Mouse (Mus musculus): ENCODE data around the gene Tbc1d17. TPM values are rescaled to one million over a fixed set of nuclear protein-coding genes. Genes with fewer than 3 reads are reported as not detected.

Gene Tbc1d17
- polyA plus RNA-seq, 1 experiment from 2014 or later = 84.7 TPM

- Histone ChIP-seq H3K9ac (replicated peaks) (no peak overlapping the region), H3K27me3 (no peaks in the 10 kb centered on the region), H3K9me3 (no peaks in the 10 kb centered on the region), H3K36me3 (peaks cover 59% of the 10 kb centered on the region), H3K4me3 (replicated peaks) (no peak overlapping the region), H3K4me2 (no peak overlapping the region), H3K27ac (peak overlapping the region; percentile 64), H3K4me1 (replicated peaks) (peaks cover 33% of the 10 kb centered on the region)
- 63% methylated on average over 22 of the region's 22 CpGs for WGBS
- no peak for ATAC-seq (ENCODE audit: insufficient number of reproducible peaks, insufficient read depth, low FRiP score, low TSS enrichment, low read depth)
These were observed 11.9 kb upstream of the Tbc1d17 start for GRCm38 (mm10) chr7:44860576-44861428.

- H3K9ac ChIP-seq (replicated peaks) = no peak overlapping the region
- no peak overlapping the region for H3K27ac ChIP-seq
- peaks cover 30% of the 10 kb centered on the region for H3K4me1 ChIP-seq (replicated peaks)
- H3K9me3 ChIP-seq = no peaks in the 10 kb centered on the region
- no peak for ATAC-seq (ENCODE audit: insufficient number of reproducible peaks, insufficient read depth, low FRiP score, low TSS enrichment, low read depth)
- peaks cover 50% of the 10 kb centered on the region for H3K36me3 ChIP-seq
- 92% methylated on average over 11 of the region's 11 CpGs for WGBS
- H3K4me3 ChIP-seq (replicated peaks) = no peak overlapping the region
- H3K4me2 ChIP-seq = no peak overlapping the region
- no peaks in the 10 kb centered on the region for H3K27me3 ChIP-seq
These were observed 11.0 kb upstream of the Tbc1d17 start for GRCm38 (mm10) chr7:44859896-44860295.

GRCm38 (mm10) chr7:44857905-44858304 is 9.0 kb upstream of the Tbc1d17 start:
- peak overlapping the region; percentile 88 for H3K4me2 ChIP-seq
- H3K4me3 ChIP-seq (replicated peaks) = peak overlapping the region; percentile 67
- H3K27ac ChIP-seq = peak overlapping the region; percentile 50; the same call in 1 of the 2 replicates
- no peaks in the 10 kb centered on the region for H3K9me3 ChIP-seq
- peaks cover 45% of the 10 kb centered on the region for H3K4me1 ChIP-seq (replicated peaks)
- peak overlapping the region; percentile 73; the same call in 1 of the 2 replicates for H3K9ac ChIP-seq (replicated peaks)
- H3K36me3 ChIP-seq = peaks cover 33% of the 10 kb centered on the region
- ATAC-seq (ENCODE audit: insufficient number of reproducible peaks, insufficient read depth, low FRiP score, low TSS enrichment, low read depth) = no peak
- H3K27me3 ChIP-seq = no peaks in the 10 kb centered on the region
- 23% methylated on average over 8 of the region's 8 CpGs for WGBS

GRCm38 (mm10) chr7:44857042-44857552 is 8.2 kb upstream of the Tbc1d17 start, which contains the start of gene Pnkp:
TSS of gene Pnkp (plus strand) at chr7:44857139.
- Histone ChIP-seq H3K36me3 (peaks cover 32% of the 10 kb centered on the region), H3K27ac (peak within 1 kb of the TSS; percentile 89), H3K4me3 (replicated peaks) (peak within 1 kb of the TSS; percentile 67), H3K4me2 (peak within 1 kb of the TSS; percentile 88), H3K9ac (replicated peaks) (peak within 1 kb of the TSS; percentile 73), H3K27me3 (no peaks in the 10 kb centered on the region), H3K9me3 (no peaks in the 10 kb centered on the region), H3K4me1 (replicated peaks) (peaks cover 50% of the 10 kb centered on the region)
- ATAC-seq (ENCODE audit: insufficient number of reproducible peaks, insufficient read depth, low FRiP score, low TSS enrichment, low read depth) = peak; percentile 5; the same call in 1 of the 2 replicates
- under 1% methylated on average over 32 of the region's 32 CpGs for WGBS

GRCm38 (mm10) chr7:44856265-44856916 is 7.5 kb upstream of the Tbc1d17 start:
- H3K4me3 ChIP-seq (replicated peaks) = peak overlapping the region; percentile 67
- no peaks in the 10 kb centered on the region for H3K27me3 ChIP-seq
- H3K4me2 ChIP-seq = peak overlapping the region; percentile 88
- 63% methylated on average over 9 of the region's 9 CpGs for WGBS
- peaks cover 31% of the 10 kb centered on the region for H3K36me3 ChIP-seq
- peak overlapping the region; percentile 73; the same call in 1 of the 2 replicates for H3K9ac ChIP-seq (replicated peaks)
- H3K27ac ChIP-seq = peak overlapping the region; percentile 89
- no peaks in the 10 kb centered on the region for H3K9me3 ChIP-seq
- no peak for ATAC-seq (ENCODE audit: insufficient number of reproducible peaks, insufficient read depth, low FRiP score, low TSS enrichment, low read depth)
- H3K4me1 ChIP-seq (replicated peaks) = peaks cover 50% of the 10 kb centered on the region

- no peaks in the 10 kb centered on the region for H3K9me3 ChIP-seq
- H3K4me3 ChIP-seq (replicated peaks) = peak overlapping the region; percentile 52
- H3K9ac ChIP-seq (replicated peaks) = peak overlapping the region; percentile 66
- H3K36me3 ChIP-seq = peaks cover 28% of the 10 kb centered on the region
- peaks cover 56% of the 10 kb centered on the region for H3K4me1 ChIP-seq (replicated peaks)
- H3K27ac ChIP-seq = peak overlapping the region; percentile 89
- ATAC-seq (ENCODE audit: insufficient number of reproducible peaks, insufficient read depth, low FRiP score, low TSS enrichment, low read depth) = no peak
- no peaks in the 10 kb centered on the region for H3K27me3 ChIP-seq
- WGBS = 44% methylated on average over 10 of the region's 10 CpGs
- peak overlapping the region; percentile 91 for H3K4me2 ChIP-seq
These were observed 6.2 kb upstream of the Tbc1d17 start for GRCm38 (mm10) chr7:44855036-44855435.

- H3K4me2 ChIP-seq = peak overlapping the region; percentile 91
- H3K4me3 ChIP-seq (replicated peaks) = peak overlapping the region; percentile 52
- H3K9ac ChIP-seq (replicated peaks) = peak overlapping the region; percentile 66
- WGBS = under 1% methylated on average over 45 of the region's 45 CpGs
- H3K4me1 ChIP-seq (replicated peaks) = peaks cover 56% of the 10 kb centered on the region
- H3K9me3 ChIP-seq = no peaks in the 10 kb centered on the region
- ATAC-seq (ENCODE audit: insufficient number of reproducible peaks, insufficient read depth, low FRiP score, low TSS enrichment, low read depth) = 0 out of 2 replicates have a peak, but pooled peaks have one; percentile 19
- H3K27ac ChIP-seq = peak overlapping the region; percentile 89
- peaks cover 23% of the 10 kb centered on the region for H3K36me3 ChIP-seq
- no peaks in the 10 kb centered on the region for H3K27me3 ChIP-seq
These were observed 5.6 kb upstream of the Tbc1d17 start for GRCm38 (mm10) chr7:44854356-44855031.

- Histone ChIP-seq H3K4me3 (replicated peaks) (peak overlapping the region; percentile 52), H3K36me3 (peaks cover 22% of the 10 kb centered on the region), H3K27me3 (no peaks in the 10 kb centered on the region), H3K4me1 (replicated peaks) (peaks cover 56% of the 10 kb centered on the region), H3K9ac (replicated peaks) (peak overlapping the region; percentile 66), H3K4me2 (peak overlapping the region; percentile 91), H3K9me3 (no peaks in the 10 kb centered on the region), H3K27ac (peak overlapping the region; percentile 89)
- 36% methylated on average over 26 of the region's 26 CpGs for WGBS
- no peak for ATAC-seq (ENCODE audit: insufficient number of reproducible peaks, insufficient read depth, low FRiP score, low TSS enrichment, low read depth)
These were observed 4.9 kb upstream of the Tbc1d17 start for GRCm38 (mm10) chr7:44853596-44854355.

- peaks cover 49% of the 10 kb centered on the region for H3K4me1 ChIP-seq (replicated peaks)
- no peak overlapping the region for H3K9ac ChIP-seq (replicated peaks)
- no peak overlapping the region for H3K27ac ChIP-seq
- 94% methylated on average over 2 of the region's 2 CpGs for WGBS
- no peaks in the 10 kb centered on the region for H3K27me3 ChIP-seq
- no peak overlapping the region for H3K4me3 ChIP-seq (replicated peaks)
- no peaks in the 10 kb centered on the region for H3K9me3 ChIP-seq
- no peak overlapping the region for H3K4me2 ChIP-seq
- ATAC-seq (ENCODE audit: insufficient number of reproducible peaks, insufficient read depth, low FRiP score, low TSS enrichment, low read depth) = no peak
- peaks cover 19% of the 10 kb centered on the region for H3K36me3 ChIP-seq
These were observed 4.2 kb upstream of the Tbc1d17 start for GRCm38 (mm10) chr7:44853065-44853464.

- no peak overlapping the region for H3K9ac ChIP-seq (replicated peaks)
- H3K9me3 ChIP-seq = no peaks in the 10 kb centered on the region
- H3K27me3 ChIP-seq = no peaks in the 10 kb centered on the region
- WGBS = 89% methylated on average over 36 of the region's 36 CpGs
- no peak overlapping the region for H3K27ac ChIP-seq
- no peak overlapping the region for H3K4me2 ChIP-seq
- peak overlapping the region; percentile 7; the same call in 1 of the 2 replicates for H3K4me3 ChIP-seq (replicated peaks)
- H3K36me3 ChIP-seq = peaks cover 19% of the 10 kb centered on the region
- H3K4me1 ChIP-seq (replicated peaks) = peaks cover 50% of the 10 kb centered on the region
- no peak for ATAC-seq (ENCODE audit: insufficient number of reproducible peaks, insufficient read depth, low FRiP score, low TSS enrichment, low read depth)
These were observed 3.6 kb upstream of the Tbc1d17 start for GRCm38 (mm10) chr7:44852259-44853027.

Data from limb, embryonic 12.5 days (tissue).